Mouse (Mus musculus) heart, adult 9 months (tissue): ENCODE data around the gene Grid1.

Experiments
- DNase-seq, 2 experiments: peaks; one replicate each; pipeline ENCODE4 v3.0.0; 2022; ENCODE audit warnings: low spot score in 2 of 2

Grid1 gene

GRCm38 (mm10) chr14:35008674-35009073 is 188.8 kb downstream of the Grid1 start:
- DNase-seq = no peak

- DNase-seq = no peak
Measured at GRCm38 (mm10) chr14:35009074-35009473, 189.2 kb downstream of the Grid1 start.

- no peak for DNase-seq
Measured at GRCm38 (mm10) chr14:35026686-35027085, 206.8 kb downstream of the Grid1 start.

- DNase-seq = no peak
Measured at GRCm38 (mm10) chr14:35027501-35028140, 207.7 kb downstream of the Grid1 start.

GRCm38 (mm10) chr14:35029626-35030025 is 209.7 kb downstream of the Grid1 start:
- DNase-seq = no peak

GRCm38 (mm10) chr14:35030271-35030670 is 210.4 kb downstream of the Grid1 start:
- no peak for DNase-seq

- DNase-seq = no peak
Measured at GRCm38 (mm10) chr14:35032283-35032682, 212.4 kb downstream of the Grid1 start.

- no peak for DNase-seq
Measured at GRCm38 (mm10) chr14:35044268-35044667, 224.4 kb downstream of the Grid1 start.

- no peak for DNase-seq
Measured at GRCm38 (mm10) chr14:35044918-35045698, 225.2 kb downstream of the Grid1 start.

GRCm38 (mm10) chr14:35049231-35049630 is 229.3 kb downstream of the Grid1 start:
- DNase-seq = no peak

- no peak for DNase-seq
Measured at GRCm38 (mm10) chr14:35054139-35054538, 234.2 kb downstream of the Grid1 start.

- DNase-seq = peak; percentile 3 to 16
Measured at GRCm38 (mm10) chr14:35074636-35075035, 254.7 kb downstream of the Grid1 start.

GRCm38 (mm10) chr14:35079954-35080353 is 260.0 kb downstream of the Grid1 start:
- DNase-seq = no peak

- DNase-seq = no peak
Measured at GRCm38 (mm10) chr14:35092646-35093045, 272.7 kb downstream of the Grid1 start.

- no peak for DNase-seq
Measured at GRCm38 (mm10) chr14:35093561-35094186, 273.8 kb downstream of the Grid1 start.

- DNase-seq = no peak
Measured at GRCm38 (mm10) chr14:35095506-35096059, 275.7 kb downstream of the Grid1 start.

- peak; percentile 10 to 18 for DNase-seq
Measured at GRCm38 (mm10) chr14:35096085-35096484, 276.2 kb downstream of the Grid1 start.

GRCm38 (mm10) chr14:35097166-35097565 is 277.3 kb downstream of the Grid1 start:
- no peak for DNase-seq

GRCm38 (mm10) chr14:35103639-35104210 is 283.8 kb downstream of the Grid1 start:
- DNase-seq = no peak

GRCm38 (mm10) chr14:35107596-35107995 is 287.7 kb downstream of the Grid1 start:
- no peak for DNase-seq

- DNase-seq = no peak
Measured at GRCm38 (mm10) chr14:35110928-35111327, 291.0 kb downstream of the Grid1 start.
